Mouse (Mus musculus) embryonic facial prominence, embryonic 13.5 days (tissue): ENCODE measurements around the gene Parvb. TPM values are rescaled to one million over a fixed set of nuclear protein-coding genes. Genes with fewer than 3 reads are reported as not detected.

Source experiments
- ATAC-seq: fragments of 200-750 bp; cut with Nextera tagmentation; 2 replicates; pipeline ENCODE4 v1.8.0; 2017; ENCODE audit warnings: low read depth; ENCODE audit not compliant: insufficient number of reproducible peaks, insufficient read depth, low FRiP score, low TSS enrichment
- H3K27ac ChIP-seq: fragments of 300-500 bp; sonication (generic); 2 replicates; pipeline ENCODE4 v1.5.1; 2015; ENCODE audit warnings: moderate library complexity, mild to moderate bottlenecking, inconsistent platforms
- H3K27me3 ChIP-seq: fragments of 300-500 bp; sonication (generic); 2 replicates; pipeline ENCODE4 v1.6.1; 2015; ENCODE audit warnings: mild to moderate bottlenecking, inconsistent platforms
- H3K36me3 ChIP-seq: fragments of 300-500 bp; sonication (generic); 2 replicates; pipeline ENCODE4 v1.6.1; 2015; ENCODE audit warnings: mild to moderate bottlenecking, inconsistent platforms
- H3K4me1 ChIP-seq: fragments of 300-500 bp; sonication (generic); 2 replicates; pipeline ENCODE4 v1.6.1; 2015; ENCODE audit warnings: inconsistent platforms
- H3K4me2 ChIP-seq: fragments of 300-500 bp; sonication (generic); 2 replicates; pipeline ENCODE4 v1.6.1; 2015; ENCODE audit warnings: moderate library complexity, mild to moderate bottlenecking, inconsistent platforms
- H3K4me3 ChIP-seq: fragments of 300-500 bp; sonication (generic); 2 replicates; pipeline ENCODE4 v1.5.1; 2015; ENCODE audit warnings: mild to moderate bottlenecking, inconsistent platforms
- H3K9ac ChIP-seq: fragments of 300-500 bp; sonication (generic); 2 replicates; pipeline ENCODE4 v1.6.1; 2015; ENCODE audit warnings: mild to moderate bottlenecking, inconsistent platforms
- H3K9me3 ChIP-seq: fragments of 300-500 bp; sonication (generic); 2 replicates; pipeline ENCODE4 v1.6.1; 2016; ENCODE audit warnings: inconsistent platforms
- WGBS: fragments of 180-500 bp; shearing (Covaris S2); methylation state at CpG from one replicate; pipeline ENCODE4 v1.1.7; 2015; ENCODE audit warnings: mixed read lengths; 5-methylcytosine and 5-hydroxymethylcytosine counted together
- polyA plus RNA-seq: library from polyadenylated mRNA; unstranded; fragments of >200 nt; fragmentation: Nextera tagmentation; extraction: Ambion mirVana; gene quantifications from 2 replicates; pipeline ENCODE4 v1.2.1, GENCODE M21; 2015

Parvb gene
- polyA plus RNA-seq, 1 experiment from 2014 or later, result 4.4 TPM

DNA sequence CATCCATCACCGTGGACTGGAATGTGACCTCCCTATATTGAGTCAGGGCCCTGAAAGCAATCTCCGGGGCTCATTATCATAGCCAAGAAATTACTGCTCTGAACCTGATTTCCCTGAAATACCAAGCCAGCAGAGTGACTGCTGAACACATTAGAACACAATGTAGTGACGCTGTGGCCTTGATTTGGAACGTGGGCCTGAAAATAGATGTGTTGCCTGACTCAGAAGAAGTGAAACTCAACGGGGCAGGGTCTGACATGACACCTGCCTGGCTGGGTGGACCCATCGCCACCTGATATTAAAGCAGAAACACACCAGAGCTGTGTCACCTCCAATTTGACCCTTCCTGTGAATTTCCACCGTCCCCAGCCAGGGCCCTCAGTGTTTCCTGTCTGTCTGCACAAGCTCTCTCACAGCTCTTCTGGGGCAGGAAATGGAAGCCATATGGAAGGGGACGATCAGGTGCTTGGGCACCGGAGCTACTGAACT lies 13.0 kb upstream of the Parvb start:
- WGBS, result 9% methylated on average over 9 of the region's 9 CpGs

DNA sequence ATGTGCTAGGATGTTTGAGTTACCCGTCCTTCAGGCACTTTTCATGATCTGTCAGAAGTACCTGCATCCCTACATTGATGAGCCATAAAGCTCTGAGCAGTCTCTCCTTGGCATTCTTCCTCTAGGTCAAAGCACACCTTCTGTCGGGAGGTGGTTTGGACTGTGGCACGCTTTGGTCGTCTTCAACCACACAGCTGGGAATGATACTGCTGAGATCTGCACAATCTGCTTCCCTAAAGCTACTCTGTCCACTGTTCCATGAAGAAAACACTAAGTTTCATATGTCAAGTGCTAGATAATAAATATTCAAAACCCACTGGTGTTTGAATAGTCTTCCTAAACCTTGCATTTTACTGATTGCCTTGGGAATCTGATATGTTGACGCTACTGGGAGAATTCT lies 10.3 kb upstream of the Parvb start:
- no peak overlapping the region for H3K4me2 ChIP-seq
- 67% methylated on average over 5 of the region's 5 CpGs for WGBS
- H3K27ac ChIP-seq, result no peak overlapping the region
- 0 out of 2 replicates have a peak, but pooled peaks cover 4% of the 10 kb centered on the region for H3K27me3 ChIP-seq
- no peak for ATAC-seq
- no peak overlapping the region for H3K4me3 ChIP-seq
- H3K4me1 ChIP-seq, result peaks cover 49% of the 10 kb centered on the region
- no peaks in the 10 kb centered on the region for H3K9me3 ChIP-seq
- H3K36me3 ChIP-seq, result no peaks in the 10 kb centered on the region
- H3K9ac ChIP-seq, result no peak overlapping the region

More for the DNA sequence above, 13.0 kb upstream of the Parvb start:
- H3K4me3 ChIP-seq, result no peak overlapping the region
- peak overlapping the region; percentile 20; the same call in 1 of the 2 replicates for H3K4me2 ChIP-seq
- ATAC-seq, result no peak
- H3K27me3 ChIP-seq, result no peaks in the 10 kb centered on the region
- peaks cover 11% of the 10 kb centered on the region for H3K36me3 ChIP-seq
- H3K4me1 ChIP-seq, result peaks cover 60% of the 10 kb centered on the region
- peak overlapping the region; percentile 51; the same call in 1 of the 2 replicates for H3K27ac ChIP-seq
- H3K9me3 ChIP-seq, result no peaks in the 10 kb centered on the region
- H3K9ac ChIP-seq, result no peak overlapping the region

DNA sequence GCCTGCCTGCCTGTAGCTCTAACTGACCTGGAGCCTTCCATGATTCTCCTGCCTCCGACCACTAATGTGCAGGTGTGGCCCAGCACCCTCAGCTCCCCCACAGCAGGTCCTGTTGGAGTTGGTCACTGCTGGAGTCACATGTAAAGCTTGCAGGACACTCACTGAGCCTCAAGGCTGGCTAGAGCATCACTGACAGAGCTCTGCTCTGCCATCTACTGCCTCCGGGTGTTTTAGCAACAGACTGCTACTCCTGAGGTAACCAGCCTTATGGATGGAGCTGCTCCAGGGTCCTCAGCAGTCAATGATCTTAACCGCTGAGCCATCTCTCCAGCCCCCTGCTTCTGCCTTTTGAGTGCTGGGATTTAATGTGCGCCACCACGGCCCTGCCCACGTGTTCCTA lies 8.4 kb upstream of the Parvb start:
- H3K27ac ChIP-seq, result no peak overlapping the region
- 38% methylated on average over 6 of the region's 6 CpGs for WGBS
- 0 out of 2 replicates have a peak, but pooled peaks cover 4% of the 10 kb centered on the region for H3K27me3 ChIP-seq
- H3K4me3 ChIP-seq, result no peak overlapping the region
- no peak overlapping the region for H3K9ac ChIP-seq
- no peaks in the 10 kb centered on the region for H3K36me3 ChIP-seq
- no peak for ATAC-seq
- no peak overlapping the region for H3K4me2 ChIP-seq
- peaks cover 42% of the 10 kb centered on the region for H3K4me1 ChIP-seq
- no peaks in the 10 kb centered on the region for H3K9me3 ChIP-seq

DNA sequence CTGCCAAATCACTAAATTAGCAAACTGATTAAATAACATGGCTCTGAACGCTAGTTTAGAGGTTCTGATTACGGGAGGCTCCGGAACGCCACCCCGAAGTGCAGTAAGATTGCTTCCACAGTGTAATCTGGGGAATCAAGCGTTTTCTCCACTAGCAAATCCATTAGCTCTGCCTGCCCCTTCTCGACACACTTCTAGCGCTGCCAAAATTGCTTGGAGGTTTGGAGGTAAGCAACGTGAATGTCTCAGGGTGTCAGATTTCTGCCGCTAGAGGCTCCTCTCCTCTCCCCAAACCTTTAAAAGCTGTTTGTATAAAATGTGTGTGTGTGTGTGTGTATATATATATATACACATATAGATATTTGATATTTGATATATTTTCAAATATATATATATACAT lies 7.1 kb upstream of the Parvb start:
- Histone ChIP-seq H3K9ac (no peak overlapping the region), H3K27ac (0 out of 2 replicates have a peak overlapping the region, but pooled peaks have one; percentile 33), H3K4me2 (peak overlapping the region; percentile 4; the same call in 1 of the 2 replicates), H3K36me3 (no peaks in the 10 kb centered on the region), H3K4me1 (peaks cover 32% of the 10 kb centered on the region), H3K27me3 (0 out of 2 replicates have a peak, but pooled peaks cover 4% of the 10 kb centered on the region), H3K9me3 (no peaks in the 10 kb centered on the region), H3K4me3 (no peak overlapping the region)
- 18% methylated on average over 10 of the region's 10 CpGs for WGBS
- no peak for ATAC-seq

DNA sequence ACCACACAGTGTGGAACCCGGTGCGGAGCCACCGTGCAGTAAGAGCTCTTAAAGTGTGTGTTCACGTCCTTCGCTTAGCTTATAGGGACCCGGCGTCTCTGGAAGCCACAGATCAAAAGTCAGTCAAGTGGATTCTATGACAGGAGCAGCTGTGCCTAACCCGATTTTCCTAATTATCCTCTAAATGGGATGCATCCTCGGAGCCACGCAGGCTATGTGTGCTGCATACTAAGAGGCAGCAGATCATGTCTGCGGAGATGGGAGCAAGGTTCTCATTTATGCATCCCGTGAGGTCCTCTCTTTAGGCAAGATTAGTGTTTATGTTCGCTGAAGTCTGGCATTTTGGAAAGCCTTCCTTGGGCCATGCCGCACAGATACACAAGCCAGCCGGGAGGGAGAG lies 4.9 kb upstream of the Parvb start:
- no peak for ATAC-seq

DNA sequence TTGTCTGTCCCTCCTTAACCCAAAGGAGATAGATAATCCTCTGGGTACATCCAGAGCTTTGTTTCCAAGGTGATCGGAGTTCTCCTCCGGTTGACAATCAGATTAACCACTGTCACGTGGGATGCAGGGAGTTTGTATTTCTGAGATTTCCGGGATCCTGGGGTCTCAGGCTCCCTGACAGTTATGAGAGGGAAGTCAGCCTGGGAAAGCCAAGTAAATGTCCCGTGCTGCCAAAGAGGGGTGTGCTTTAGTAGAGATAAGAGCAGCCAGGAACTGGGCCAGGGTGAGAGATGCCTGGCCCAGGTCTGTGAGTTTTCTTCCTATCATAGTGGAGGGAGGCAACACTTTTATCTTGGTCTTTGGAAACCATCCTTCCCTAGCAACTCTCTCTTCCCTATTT lies 1.2 kb upstream of the Parvb start:
- Histone ChIP-seq H3K4me3 (no peak overlapping the region), H3K4me2 (peak overlapping the region; percentile 96), H3K36me3 (no peaks in the 10 kb centered on the region), H3K27ac (0 out of 2 replicates have a peak overlapping the region, but pooled peaks have one; percentile 23), H3K9me3 (no peaks in the 10 kb centered on the region), H3K27me3 (peaks cover 17% of the 10 kb centered on the region), H3K9ac (no peak overlapping the region), H3K4me1 (peaks cover 39% of the 10 kb centered on the region)
- 15% methylated on average over 5 of the region's 5 CpGs for WGBS
- ATAC-seq, result no peak

More for the DNA sequence above, 4.9 kb upstream of the Parvb start:
- no peak overlapping the region for H3K4me3 ChIP-seq
- no peak overlapping the region for H3K4me2 ChIP-seq
- no peaks in the 10 kb centered on the region for H3K9me3 ChIP-seq
- no peaks in the 10 kb centered on the region for H3K36me3 ChIP-seq
- H3K27me3 ChIP-seq, result peaks cover 16% of the 10 kb centered on the region; the same call in 1 of the 2 replicates
- WGBS, result 46% methylated on average over 15 of the region's 15 CpGs
- no peak overlapping the region for H3K27ac ChIP-seq
- H3K4me1 ChIP-seq, result peaks cover 46% of the 10 kb centered on the region
- no peak overlapping the region for H3K9ac ChIP-seq

DNA sequence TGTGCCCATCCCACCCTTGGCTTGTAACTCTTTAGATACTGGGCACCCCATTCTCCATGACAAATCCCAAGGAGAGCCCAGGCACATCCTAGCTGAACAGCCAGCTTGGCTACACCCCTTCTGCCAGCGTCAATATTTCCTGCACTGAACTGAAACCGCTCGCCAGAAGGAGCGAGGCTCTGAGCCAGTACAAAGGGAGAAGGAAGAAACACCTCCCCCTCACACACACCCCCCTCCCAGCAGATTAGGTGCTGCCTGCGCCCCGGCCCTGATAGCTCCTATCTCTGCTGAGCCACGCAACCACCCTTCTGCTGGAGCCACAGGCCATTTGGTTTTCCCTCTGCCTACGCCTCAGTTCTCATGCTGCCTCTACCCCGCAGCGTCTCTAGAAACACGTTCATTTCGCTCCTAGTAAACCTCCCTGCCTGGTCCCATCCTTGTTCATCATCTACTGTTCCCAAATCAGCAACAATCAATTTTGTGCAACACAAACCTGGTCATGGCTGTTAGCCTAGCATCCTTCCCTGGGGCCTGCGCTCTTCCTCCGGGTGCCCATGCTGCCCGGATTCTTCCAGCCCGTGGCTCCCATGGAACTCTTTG lies 630 bp upstream of the Parvb start:
- WGBS, result 2% methylated on average over 15 of the region's 16 CpGs
- peaks cover 39% of the 10 kb centered on the region for H3K4me1 ChIP-seq
- H3K9me3 ChIP-seq, result no peaks in the 10 kb centered on the region
- H3K27me3 ChIP-seq, result peaks cover 15% of the 10 kb centered on the region
- ATAC-seq, result peak; percentile 12; the same call in 1 of the 2 replicates
- H3K4me2 ChIP-seq, result peak overlapping the region; percentile 96
- H3K27ac ChIP-seq, result peak overlapping the region; percentile 23; the same call in 1 of the 2 replicates
- H3K4me3 ChIP-seq, result peak overlapping the region; percentile 56
- peak overlapping the region; percentile 74 for H3K9ac ChIP-seq
- no peaks in the 10 kb centered on the region for H3K36me3 ChIP-seq

DNA sequence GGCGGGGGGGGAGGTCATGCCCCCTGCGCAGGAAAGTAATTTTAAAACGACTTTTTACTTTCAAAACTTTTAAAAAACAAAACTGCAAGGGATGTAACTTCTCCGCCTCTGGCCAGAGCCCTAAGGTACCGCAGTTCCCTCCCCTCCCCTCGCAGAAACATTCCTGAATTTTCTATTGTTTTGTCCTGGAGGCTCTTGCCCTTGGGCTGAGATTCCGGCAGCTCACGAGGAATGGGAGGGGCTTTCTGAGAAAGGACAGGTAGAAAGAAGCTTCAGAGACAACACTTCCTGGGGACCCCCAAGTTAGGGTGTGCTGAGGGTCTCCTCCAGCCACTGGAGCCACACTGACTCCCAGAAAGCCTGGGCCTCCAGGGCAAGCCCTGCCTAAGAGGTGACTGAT lies 766 bp downstream of the Parvb start:
- H3K9me3 ChIP-seq, result no peaks in the 10 kb centered on the region
- H3K4me3 ChIP-seq, result peak overlapping the region; percentile 56
- no peak overlapping the region for H3K27ac ChIP-seq
- no peaks in the 10 kb centered on the region for H3K36me3 ChIP-seq
- peaks cover 30% of the 10 kb centered on the region for H3K4me1 ChIP-seq
- H3K27me3 ChIP-seq, result peaks cover 15% of the 10 kb centered on the region
- peak overlapping the region; percentile 74; the same call in 1 of the 2 replicates for H3K9ac ChIP-seq
- H3K4me2 ChIP-seq, result peak overlapping the region; percentile 96
- WGBS, result 10% methylated on average over 8 of the region's 8 CpGs
- ATAC-seq, result no peak

DNA sequence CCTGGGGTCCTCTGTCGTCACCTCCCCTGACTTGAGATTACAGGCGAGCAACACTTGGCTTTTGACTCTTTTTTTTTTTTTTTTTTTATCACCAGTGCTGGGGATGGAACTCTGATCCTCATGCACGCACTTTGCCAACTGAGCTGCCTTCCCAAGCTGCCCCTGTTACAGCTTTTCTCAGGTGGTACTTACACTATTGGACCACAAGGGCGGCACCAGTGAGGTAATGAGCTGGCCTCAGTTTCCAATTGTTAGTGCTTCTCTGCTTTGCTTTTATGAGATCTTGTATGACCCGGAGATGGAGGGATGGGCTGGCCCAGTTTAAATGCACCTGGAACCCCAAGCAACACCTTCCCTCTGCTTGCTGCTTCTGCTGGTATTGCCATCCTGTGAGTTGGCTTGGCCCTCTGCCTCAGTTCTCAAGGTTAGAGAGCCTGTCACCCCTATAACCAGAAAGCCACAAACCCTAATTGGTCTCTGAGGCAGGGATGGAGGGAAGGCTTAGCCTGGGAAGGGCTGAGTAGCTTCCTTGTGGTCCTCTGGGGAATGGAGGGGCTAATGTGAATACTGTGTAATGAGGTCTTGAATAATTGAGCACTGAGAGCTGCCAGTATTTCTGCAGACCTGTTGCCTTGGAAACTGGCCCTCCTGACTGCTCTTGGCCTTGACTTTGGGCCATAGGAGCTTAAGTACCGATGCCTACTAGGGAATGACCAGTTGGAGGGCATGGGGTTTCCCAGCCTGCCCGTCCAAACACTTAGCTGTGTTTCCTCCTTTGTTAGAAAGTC lies 3.1 kb downstream of the Parvb start:
- no peak overlapping the region for H3K9ac ChIP-seq
- no peaks in the 10 kb centered on the region for H3K36me3 ChIP-seq
- no peaks in the 10 kb centered on the region for H3K9me3 ChIP-seq
- H3K27ac ChIP-seq, result no peak overlapping the region
- H3K27me3 ChIP-seq, result peaks cover 15% of the 10 kb centered on the region
- WGBS, result 87% methylated on average over 7 of the region's 7 CpGs
- ATAC-seq, result no peak
- peaks cover 37% of the 10 kb centered on the region for H3K4me1 ChIP-seq
- no peak overlapping the region for H3K4me3 ChIP-seq
- no peak overlapping the region for H3K4me2 ChIP-seq

DNA sequence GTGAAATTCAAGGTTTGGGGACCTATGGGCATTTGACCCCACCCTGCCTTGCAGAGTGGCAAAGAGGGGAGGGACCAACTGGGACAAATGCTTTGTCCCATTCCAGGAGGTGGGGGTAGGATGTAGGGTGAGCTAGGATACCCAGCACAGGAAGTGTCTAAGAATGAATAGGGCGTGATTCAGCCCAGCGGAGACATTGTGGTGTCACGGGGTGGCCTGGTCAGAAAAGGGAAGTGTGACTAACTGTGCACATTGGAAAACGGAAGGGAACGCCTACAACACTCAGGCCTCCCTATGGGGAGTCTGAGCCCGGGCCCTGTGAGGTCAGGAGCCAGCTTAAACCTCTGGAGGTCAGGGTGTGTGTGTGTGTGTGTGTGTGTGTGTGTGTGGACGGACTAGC lies 3.8 kb downstream of the Parvb start:
- Histone ChIP-seq H3K27ac (no peak overlapping the region), H3K9me3 (no peaks in the 10 kb centered on the region), H3K4me1 (peaks cover 35% of the 10 kb centered on the region), H3K4me3 (no peak overlapping the region), H3K9ac (no peak overlapping the region), H3K4me2 (no peak overlapping the region), H3K36me3 (no peaks in the 10 kb centered on the region), H3K27me3 (peaks cover 15% of the 10 kb centered on the region)
- 80% methylated on average over 7 of the region's 7 CpGs for WGBS
- ATAC-seq, result no peak

DNA sequence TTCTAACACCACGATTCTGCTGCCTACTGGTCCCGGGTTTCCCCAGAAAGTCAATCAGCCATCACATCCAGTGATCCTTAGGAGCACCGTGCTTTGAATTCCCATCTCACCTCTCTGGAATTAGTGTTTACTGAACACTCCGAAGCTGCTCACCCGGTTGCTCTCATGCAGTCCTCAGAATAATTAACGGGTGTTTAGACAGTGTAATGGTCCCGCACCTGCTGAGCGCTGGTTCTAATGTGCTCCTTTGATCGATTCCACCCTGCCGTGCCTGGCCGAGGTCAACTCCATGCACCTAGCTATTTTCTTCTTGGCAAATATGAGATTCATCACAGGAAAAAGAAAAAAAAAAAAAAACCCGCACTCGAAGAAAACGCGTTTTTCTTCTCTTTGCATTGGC lies 6.7 kb downstream of the Parvb start:
- H3K4me1 ChIP-seq, result peaks cover 21% of the 10 kb centered on the region
- no peak overlapping the region for H3K4me3 ChIP-seq
- H3K4me2 ChIP-seq, result peak overlapping the region; percentile 19; the same call in 1 of the 2 replicates

More for the DNA sequence above, 6.7 kb downstream of the Parvb start:
- no peak for ATAC-seq
- no peaks in the 10 kb centered on the region for H3K36me3 ChIP-seq
- no peaks in the 10 kb centered on the region; the same call in 1 of the 2 replicates for H3K27me3 ChIP-seq
- H3K27ac ChIP-seq, result no peak overlapping the region
- 42% methylated on average over 15 of the region's 15 CpGs for WGBS
- H3K9ac ChIP-seq, result no peak overlapping the region
- no peaks in the 10 kb centered on the region for H3K9me3 ChIP-seq
